Mouse (Mus musculus) mesoderm, embryonic 11.5 days (tissue): ENCODE data around the gene Usp47.
"Not testable (repeated sequence)": the region's sequence is repeated elsewhere in the genome, so short reads cannot be mapped to it uniquely, and the experiment has no call there.

Source experiments
- DNase-seq: peaks from one replicate; pipeline ENCODE4 v3.0.0-alpha.2; 2012; ENCODE audit warnings: low read depth, low spot score

The Usp47 gene

GRCm38 (mm10) chr7:112040271-112040670 is 17.0 kb downstream of the Usp47 start:
- DNase-seq, result no peak

GRCm38 (mm10) chr7:112042758-112043157 is 19.5 kb downstream of the Usp47 start:
- no peak for DNase-seq

GRCm38 (mm10) chr7:112045249-112045648 is 21.9 kb downstream of the Usp47 start:
- DNase-seq, result no peak

GRCm38 (mm10) chr7:112045794-112046388 is 22.6 kb downstream of the Usp47 start:
- DNase-seq, result no peak

GRCm38 (mm10) chr7:112048643-112049042 is 25.3 kb downstream of the Usp47 start:
- DNase-seq, result no peak

- DNase-seq, result no peak
Measured at GRCm38 (mm10) chr7:112053667-112054066, 30.4 kb downstream of the Usp47 start.

- no peak for DNase-seq
Measured at GRCm38 (mm10) chr7:112055901-112056625, 32.8 kb downstream of the Usp47 start.

- no peak for DNase-seq
Measured at GRCm38 (mm10) chr7:112074868-112075267, 51.6 kb downstream of the Usp47 start.

- no peak for DNase-seq
Measured at GRCm38 (mm10) chr7:112082636-112083035, 59.3 kb downstream of the Usp47 start.

GRCm38 (mm10) chr7:112084222-112084621 is 60.9 kb downstream of the Usp47 start:
- DNase-seq, result no peak

- DNase-seq, result peak; percentile 86
Measured at GRCm38 (mm10) chr7:112085062-112085461, 61.8 kb downstream of the Usp47 start.

- no peak for DNase-seq
Measured at GRCm38 (mm10) chr7:112086186-112086585, 62.9 kb downstream of the Usp47 start.

- DNase-seq, result not testable (repeated sequence)
Measured at GRCm38 (mm10) chr7:112094923-112095322, 71.6 kb downstream of the Usp47 start.

GRCm38 (mm10) chr7:112100887-112101286 is 77.6 kb downstream of the Usp47 start:
- no peak for DNase-seq

GRCm38 (mm10) chr7:112102933-112103332 is 79.6 kb downstream of the Usp47 start:
- DNase-seq, result no peak

- DNase-seq, result no peak
Measured at GRCm38 (mm10) chr7:112103816-112104215, 80.5 kb downstream of the Usp47 start.

- DNase-seq, result no peak
Measured at GRCm38 (mm10) chr7:112108757-112109156, 85.5 kb downstream of the Usp47 start.

- DNase-seq, result no peak
Measured at GRCm38 (mm10) chr7:112110638-112111372, 87.5 kb downstream of the Usp47 start.

- no peak for DNase-seq
Measured at GRCm38 (mm10) chr7:112117501-112117900, 94.2 kb downstream of the Usp47 start.

GRCm38 (mm10) chr7:112118086-112118485 is 94.8 kb downstream of the Usp47 start:
- no peak for DNase-seq

GRCm38 (mm10) chr7:112119248-112119647 is 95.9 kb downstream of the Usp47 start:
- no peak for DNase-seq
